Mouse (Mus musculus) CH12.LX (cell line): ENCODE results near the gene Cdh4. TPM values are rescaled to one million over a fixed set of nuclear protein-coding genes. Genes with fewer than 3 reads are reported as not detected.

Experiments used
- DNase-seq: peaks from one replicate; pipeline ENCODE4 v3.0.0-alpha.2; 2013; ENCODE audit errors: extremely low read depth
- H3K27ac ChIP-seq: 2 replicates; pipeline ENCODE4 v1.5.1; 2012; ENCODE audit warnings: low read depth, mild to moderate bottlenecking, control low read depth, moderate library complexity; ENCODE audit not compliant: insufficient read depth
- H3K27me3 ChIP-seq: replicated peaks from 2 replicates; pipeline ENCODE3; 2012; ENCODE audit warnings: inconsistent platforms
- H3K36me3 ChIP-seq, 2 experiments: replicated peaks in 1 of 2; 2 replicates each; pipeline versions ENCODE3 to v1.6.1; 2012; ENCODE audit warnings: inconsistent platforms in 1 of 2, low read length in 1 of 2, mild to moderate bottlenecking in 1 of 2, mixed read lengths in 1 of 2, moderate library complexity in 1 of 2; ENCODE audit not compliant: control insufficient read depth in 1 of 2, insufficient read depth in 1 of 2
- H3K4me1 ChIP-seq, 2 experiments: 2 replicates each; pipeline ENCODE4 v1.6.1; 2012; ENCODE audit warnings: inconsistent platforms in 1 of 2, moderate library complexity in 1 of 2; ENCODE audit not compliant: insufficient read depth in 2 of 2, control insufficient read depth in 1 of 2
- H3K4me2 ChIP-seq: 2 replicates; pipeline ENCODE4 v1.6.1; 2012; ENCODE audit warnings: low read depth, mild to moderate bottlenecking, control low read depth; ENCODE audit not compliant: poor library complexity, insufficient read depth, severe bottlenecking
- H3K4me3 ChIP-seq, 3 experiments: fragments of 150-350 bp in 1 of 3; sonication (generic) in 1 of 3; replicated peaks in 1 of 3; 2 replicates each; pipeline versions ENCODE3 to v1.5.1; 2011 to 2012; ENCODE audit warnings: low read depth in 2 of 3, low read length in 2 of 3, mild to moderate bottlenecking in 2 of 3, moderate library complexity in 2 of 3, control low read depth in 1 of 3, improper control_type of control experiment in 1 of 3, inconsistent platforms in 1 of 3, mixed read lengths in 1 of 3; ENCODE audit not compliant: poor library complexity in 1 of 3
- H3K79me2 ChIP-seq: replicated peaks from 2 replicates; pipeline ENCODE4 v1.6.1; 2012; ENCODE audit warnings: mild to moderate bottlenecking, moderate library complexity; ENCODE audit not compliant: control insufficient read depth, poor library complexity, insufficient read depth, severe bottlenecking; ENCODE audit errors: extremely low read depth
- H3K9ac ChIP-seq: 2 replicates; pipeline ENCODE4 v1.6.1; 2012; ENCODE audit warnings: low read depth, mild to moderate bottlenecking, control low read depth, moderate library complexity; ENCODE audit not compliant: insufficient read depth
- H3K9me3 ChIP-seq: replicated peaks from 2 replicates; pipeline ENCODE3; 2012; ENCODE audit warnings: low read length, inconsistent platforms, mixed read lengths
- BHLHE40 ChIP-seq: IDR thresholded peaks from 2 replicates; pipeline ENCODE4 v1.6.1; 2011; ENCODE audit warnings: mild to moderate bottlenecking, low read depth, low read length, improper control_type of control experiment
- ELF1 ChIP-seq: IDR thresholded peaks from 2 replicates; pipeline ENCODE4 v1.6.1; 2014; ENCODE audit warnings: low read depth, mild to moderate bottlenecking, inconsistent platforms, low read length, improper control_type of control experiment
- ETS1 ChIP-seq: conservative IDR thresholded peaks from 2 replicates; pipeline ENCODE4 v1.6.1; 2012; ENCODE audit warnings: low read depth, mild to moderate bottlenecking, inconsistent platforms, low read length, improper control_type of control experiment, moderate library complexity
- HCFC1 ChIP-seq: IDR thresholded peaks from 2 replicates; pipeline ENCODE4 v1.6.1; 2012; ENCODE audit warnings: low read depth, mild to moderate bottlenecking, inconsistent platforms, low read length, improper control_type of control experiment
- IRF4 ChIP-seq: IDR thresholded peaks from 2 replicates; pipeline ENCODE4 v1.6.1; 2014; ENCODE audit warnings: low read depth, mild to moderate bottlenecking, inconsistent platforms, low read length, improper control_type of control experiment
- JUN ChIP-seq: IDR thresholded peaks from 2 replicates; pipeline ENCODE4 v1.6.1; 2011; ENCODE audit warnings: low read depth, mild to moderate bottlenecking, low read length, improper control_type of control experiment, moderate library complexity; ENCODE audit not compliant: insufficient read depth
- JUND ChIP-seq: conservative IDR thresholded peaks from 2 replicates; pipeline ENCODE4 v1.6.1; 2011; ENCODE audit warnings: low read depth, low read length, improper control_type of control experiment
- KAT2A ChIP-seq: IDR thresholded peaks from 2 replicates; pipeline ENCODE4 v1.6.1; 2012; ENCODE audit warnings: low read length, improper control_type of control experiment, inconsistent platforms; ENCODE audit not compliant: insufficient replicate concordance
- MAX ChIP-seq: IDR thresholded peaks from 2 replicates; pipeline ENCODE4 v1.6.1; 2011; ENCODE audit warnings: low read length, improper control_type of control experiment
- MYC ChIP-seq: IDR thresholded peaks from 2 replicates; pipeline ENCODE4 v1.6.1; 2011; ENCODE audit warnings: low read depth, mild to moderate bottlenecking, improper control_type of control experiment, low read length
- PAX5 ChIP-seq: IDR thresholded peaks from 2 replicates; pipeline ENCODE4 v1.6.1; 2012; ENCODE audit warnings: low read length, inconsistent platforms, mixed read lengths
- SIN3A ChIP-seq: IDR thresholded peaks from 2 replicates; pipeline ENCODE4 v1.6.1; 2012; ENCODE audit warnings: low read length, improper control_type of control experiment, inconsistent platforms
- TCF12 ChIP-seq: IDR thresholded peaks from 2 replicates; pipeline ENCODE4 v1.6.1; 2014; ENCODE audit warnings: low read depth, mild to moderate bottlenecking, inconsistent platforms, low read length, improper control_type of control experiment
- USF2 ChIP-seq: conservative IDR thresholded peaks from 2 replicates; pipeline ENCODE4 v1.6.1; 2011; ENCODE audit warnings: low read depth, low read length, improper control_type of control experiment
- ZC3H11A ChIP-seq: IDR thresholded peaks from 2 replicates; pipeline ENCODE4 v1.6.1; 2012; ENCODE audit warnings: low read depth, mild to moderate bottlenecking, inconsistent platforms, low read length, improper control_type of control experiment
- ZMIZ1 ChIP-seq: IDR thresholded peaks from 2 replicates; pipeline ENCODE4 v1.6.1; 2012; ENCODE audit warnings: low read depth, mild to moderate bottlenecking, inconsistent platforms, low read length, improper control_type of control experiment
- ZNF384 ChIP-seq: IDR thresholded peaks from 2 replicates; pipeline ENCODE4 v1.6.1; 2012; ENCODE audit warnings: low read depth, low read length, improper control_type of control experiment, inconsistent platforms
- dilution Hi-C: fragments of 300-500 bp; cut with MboI; formaldehyde crosslinking; loops from 2 replicates; pipeline ENCODE4 v1.14.3; 2020; ENCODE audit warnings: low sequenced_read_pairs; ENCODE audit not compliant: extremely low pct_unique_long_range_greater_than_20kb, extremely low pct_ligation_motif_present
- in situ Hi-C: fragments of 300-500 bp; cut with MboI; formaldehyde crosslinking; loops from 3 replicates; pipeline ENCODE4 v1.14.3; 2019; ENCODE audit warnings: low sequenced_read_pairs, low pct_ligation_motif_present, low pct_unique_long_range_greater_than_20kb, mixed read lengths
- polyA plus RNA-seq: library from polyadenylated mRNA; unstranded; fragments of >175 nt; gene quantifications from 2 replicates; pipeline ENCODE4 v1.2.1, GENCODE M21; 2012; ENCODE audit warnings: low read depth; ENCODE audit not compliant: insufficient read length
- total RNA-seq, 2 experiments: library from RNA; depleted of rRNA; stranded (reverse); fragments of 300-350 nt in 1 of 2; fragments of >200 nt in 1 of 2; gene quantifications; 2 replicates each; pipeline ENCODE4 v1.2.3; 2012 to 2014

Gene Cdh4
- total and polyA plus RNA-seq, 3 experiments: not detected

GRCm38 (mm10) chr2:179491891-179492290, 49.7 kb downstream of the Cdh4 start:
- in situ Hi-C loops: no loop called here
- DNase-seq: no peak
- TF ChIP-seq TCF12: no peak
- TF ChIP-seq JUN: no peak
- TF ChIP-seq ZC3H11A: no peak
- no peak for TF ChIP-seq MYC
- TF ChIP-seq BHLHE40: no peak
- no peak for TF ChIP-seq ZMIZ1
- no peak for TF ChIP-seq PAX5
- no peak for TF ChIP-seq KAT2A
- TF ChIP-seq ZNF384: no peak
- no peak for TF ChIP-seq MAX
- TF ChIP-seq JUND: no peak
- no peak for TF ChIP-seq ETS1
- no peak for TF ChIP-seq SIN3A
- no peak for TF ChIP-seq ELF1
- TF ChIP-seq, all 38 proteins: peak for 0
- H3K27me3 ChIP-seq: no peaks in the 10 kb centered on the region
- no peak overlapping the region for H3K4me2 ChIP-seq
- H3K36me3 ChIP-seq: no peaks in the 10 kb centered on the region
- no peaks in the 10 kb centered on the region for H3K4me1 ChIP-seq
- H3K79me2 ChIP-seq: no peaks in the 10 kb centered on the region
- H3K9ac ChIP-seq: no peak overlapping the region
- H3K27ac ChIP-seq: no peak overlapping the region
- no peak overlapping the region for H3K4me3 ChIP-seq
- dilution Hi-C loops: no loop called here
- H3K9me3 ChIP-seq: peaks cover 91% of the 10 kb centered on the region

GRCm38 (mm10) chr2:179494276-179494675, 52.0 kb downstream of the Cdh4 start:
- in situ Hi-C loops: no loop called here
- no peak for DNase-seq
- Histone ChIP-seq H3K4me1 (no peaks in the 10 kb centered on the region), H3K27me3 (no peaks in the 10 kb centered on the region), H3K4me2 (no peak overlapping the region), H3K9me3 (peaks cover 90% of the 10 kb centered on the region), H3K79me2 (no peaks in the 10 kb centered on the region), H3K9ac (no peak overlapping the region), H3K4me3 (no peak overlapping the region), H3K27ac (no peak overlapping the region), H3K36me3 (no peaks in the 10 kb centered on the region)
- TF ChIP-seq HCFC1: no peak
- TF ChIP-seq IRF4: no peak
- TF ChIP-seq TCF12: no peak
- TF ChIP-seq ELF1: no peak
- TF ChIP-seq USF2: no peak
- dilution Hi-C loops: no loop called here
